Mouse (Mus musculus) thymus, adult 2 months (tissue): Measurements from ENCODE around the gene Tfeb. TPM values are rescaled to one million over a fixed set of nuclear protein-coding genes. Genes with fewer than 3 reads are reported as not detected.

Experiments used
- DNase-seq: peaks from one replicate; pipeline ENCODE4 v3.0.0; 2021
- H3K27ac ChIP-seq: fragments of 200-500 bp; 2 replicates; pipeline ENCODE4 v1.5.1; 2012; ENCODE audit warnings: low read length, control low read depth; ENCODE audit not compliant: control insufficient read depth, insufficient read depth
- H3K27me3 ChIP-seq: fragments of 200-500 bp; 2 replicates; pipeline ENCODE4 v1.6.1; 2012; ENCODE audit warnings: mild to moderate bottlenecking, low read length, moderate library complexity, mixed read lengths; ENCODE audit not compliant: control insufficient read depth, insufficient read depth
- H3K36me3 ChIP-seq: fragments of 200-500 bp; 2 replicates; pipeline ENCODE4 v1.6.1; 2012; ENCODE audit warnings: mild to moderate bottlenecking, low read length, moderate library complexity; ENCODE audit not compliant: control insufficient read depth, insufficient read depth
- H3K4me1 ChIP-seq: fragments of 200-500 bp; replicated peaks from 2 replicates; pipeline ENCODE4 v1.6.1; 2012; ENCODE audit warnings: low read length; ENCODE audit not compliant: control insufficient read depth, insufficient read depth
- H3K4me3 ChIP-seq: fragments of 200-500 bp; 2 replicates; pipeline ENCODE4 v1.5.1; 2012; ENCODE audit warnings: mild to moderate bottlenecking, low read length, control low read depth, moderate library complexity; ENCODE audit not compliant: control insufficient read depth, insufficient read depth
- CTCF ChIP-seq: fragments of 200-500 bp; IDR thresholded peaks from 2 replicates; pipeline ENCODE4 v1.5.1; 2012; ENCODE audit warnings: mild to moderate bottlenecking, control low read depth, low read length, moderate library complexity, borderline replicate concordance; ENCODE audit not compliant: control insufficient read depth, poor library complexity, insufficient read depth; ENCODE audit errors: extremely low read depth
- POLR2A ChIP-seq: fragments of 200-500 bp; IDR thresholded peaks from 2 replicates; pipeline ENCODE4 v1.6.1; 2012; ENCODE audit warnings: mild to moderate bottlenecking, low read length, control low read depth, moderate library complexity; ENCODE audit not compliant: control insufficient read depth, poor library complexity, insufficient read depth; ENCODE audit errors: extremely low read depth
- WGBS: fragments of 180-500 bp; shearing (Covaris S2); methylation state at CpG from one replicate; pipeline ENCODE4 v1.1.7; 2018; 5-methylcytosine and 5-hydroxymethylcytosine counted together
- polyA plus RNA-seq: library from polyadenylated mRNA; depleted of rRNA; stranded (reverse); fragments of >200 nt; gene quantifications from 2 replicates; pipeline ENCODE4 v1.2.3, GENCODE M21; 2012

Tfeb gene
- polyA plus RNA-seq, 1 experiment: 25.3 TPM

- H3K27me3 ChIP-seq: no peaks in the 10 kb centered on the region; the same call in 1 of the 2 replicates
- DNase-seq: peak; percentile 12
- 83% methylated on average over 2 of the region's 2 CpGs for WGBS
- H3K36me3 ChIP-seq: no peaks in the 10 kb centered on the region
- peaks cover 27% of the 10 kb centered on the region for H3K4me1 ChIP-seq
- TF ChIP-seq CTCF (no peak), POLR2A (no peak)
- H3K4me3 ChIP-seq: no peak overlapping the region
- H3K27ac ChIP-seq: no peak overlapping the region
Observed at GRCm38 (mm10) chr17:47740186-47740585, 3.4 kb downstream of the Tfeb start.

GRCm38 (mm10) chr17:47742991-47743734 lies 6.3 kb downstream of the Tfeb start:
- no peaks in the 10 kb centered on the region; the same call in 1 of the 2 replicates for H3K27me3 ChIP-seq
- WGBS: 34% methylated on average over 16 of the region's 16 CpGs
- no peak overlapping the region for H3K27ac ChIP-seq
- peaks cover 21% of the 10 kb centered on the region for H3K4me1 ChIP-seq
- DNase-seq: peak; percentile 32
- no peaks in the 10 kb centered on the region for H3K36me3 ChIP-seq
- TF ChIP-seq CTCF (no peak), POLR2A (no peak)
- H3K4me3 ChIP-seq: no peak overlapping the region

GRCm38 (mm10) chr17:47744086-47744485 lies 7.3 kb downstream of the Tfeb start:
- Histone ChIP-seq H3K27ac (no peak overlapping the region), H3K4me1 (peaks cover 13% of the 10 kb centered on the region), H3K4me3 (no peak overlapping the region), H3K36me3 (no peaks in the 10 kb centered on the region), H3K27me3 (no peaks in the 10 kb centered on the region)
- WGBS: 96% methylated on average over 14 of the region's 14 CpGs
- no peak for DNase-seq
- TF ChIP-seq CTCF (no peak), POLR2A (no peak)

- no peak for TF ChIP-seq CTCF
- no peak for TF ChIP-seq POLR2A
- 94% methylated on average over 10 of the region's 10 CpGs for WGBS
Observed at GRCm38 (mm10) chr17:47744746-47745368, 8.0 kb downstream of the Tfeb start.

GRCm38 (mm10) chr17:47748791-47749553 lies 12.1 kb downstream of the Tfeb start:
- Histone ChIP-seq H3K27ac (no peak overlapping the region), H3K4me1 (no peaks in the 10 kb centered on the region), H3K27me3 (no peaks in the 10 kb centered on the region), H3K36me3 (no peaks in the 10 kb centered on the region), H3K4me3 (no peak overlapping the region)
- DNase-seq: no peak
- WGBS: 89% methylated on average over 14 of the region's 14 CpGs
- TF ChIP-seq CTCF (no peak), POLR2A (no peak)

More at GRCm38 (mm10) chr17:47744746-47745368, 8.0 kb downstream of the Tfeb start:
- no peak overlapping the region for H3K27ac ChIP-seq
- H3K4me1 ChIP-seq: peaks cover 6% of the 10 kb centered on the region; the same call in 1 of the 2 replicates
- H3K4me3 ChIP-seq: no peak overlapping the region
- peak; percentile 26 for DNase-seq
- no peaks in the 10 kb centered on the region for H3K36me3 ChIP-seq
- no peaks in the 10 kb centered on the region for H3K27me3 ChIP-seq

GRCm38 (mm10) chr17:47749626-47750025 lies 12.8 kb downstream of the Tfeb start:
- H3K4me3 ChIP-seq: no peak overlapping the region
- no peaks in the 10 kb centered on the region for H3K27me3 ChIP-seq
- WGBS: 93% methylated on average over 3 of the region's 3 CpGs
- H3K36me3 ChIP-seq: no peaks in the 10 kb centered on the region
- DNase-seq: no peak
- peaks cover 3% of the 10 kb centered on the region for H3K4me1 ChIP-seq
- no peak for TF ChIP-seq CTCF
- TF ChIP-seq POLR2A: no peak
- H3K27ac ChIP-seq: no peak overlapping the region
